Mouse (Mus musculus) C2C12 (cell line): ENCODE results near the gene Islr. TPM values are rescaled to one million over a fixed set of nuclear protein-coding genes. Genes with fewer than 3 reads are reported as not detected.

Source experiments
- H3K27me3 ChIP-seq: one replicate; pipeline ENCODE4 v1.6.1; 2011; ENCODE audit not compliant: control insufficient read depth, insufficient read depth, insufficient read length
- H3K36me3 ChIP-seq: one replicate; pipeline ENCODE4 v1.6.1; 2011; ENCODE audit not compliant: control insufficient read depth, insufficient read depth
- H3K4me3 ChIP-seq: one replicate; pipeline ENCODE4 v1.5.1; 2011; ENCODE audit warnings: mild to moderate bottlenecking, control low read depth; ENCODE audit not compliant: poor library complexity, insufficient read depth, severe bottlenecking
- H3K79me2 ChIP-seq: one replicate; pipeline ENCODE4 v1.6.1; 2011; ENCODE audit not compliant: control insufficient read depth, insufficient read depth
- H3K79me3 ChIP-seq: one replicate; pipeline ENCODE4 v1.6.1; 2011; ENCODE audit warnings: low read depth, control low read depth
- H3ac ChIP-seq: one replicate; pipeline ENCODE3; 2011; ENCODE audit warnings: low read depth; ENCODE audit not compliant: control insufficient read depth, insufficient read length
- CEBPB ChIP-seq: IDR thresholded peaks from one replicate; pipeline ENCODE4 v1.6.1; 2011; ENCODE audit warnings: low read depth, mild to moderate bottlenecking, control low read depth, moderate library complexity
- CTCF ChIP-seq: IDR thresholded peaks from one replicate; pipeline ENCODE4 v1.5.1; 2011; ENCODE audit not compliant: control insufficient read depth, insufficient read depth, insufficient read length
- FOSL1 ChIP-seq: IDR thresholded peaks from one replicate; pipeline ENCODE4 v1.8.0; 2011; ENCODE audit warnings: mild to moderate bottlenecking, low read length; ENCODE audit not compliant: poor library complexity, insufficient read depth, severe bottlenecking
- MAX ChIP-seq: IDR thresholded peaks from one replicate; pipeline ENCODE4 v1.6.1; 2011; ENCODE audit warnings: mild to moderate bottlenecking, control low read depth
- MYOD1 ChIP-seq: IDR thresholded peaks from one replicate; pipeline ENCODE4 v1.6.1; 2011; ENCODE audit warnings: low read depth; ENCODE audit not compliant: control insufficient read depth, insufficient read length
- MYOG ChIP-seq: IDR thresholded peaks from one replicate; pipeline ENCODE4 v1.6.1; 2011; ENCODE audit not compliant: control insufficient read depth, insufficient read length; ENCODE audit errors: extremely low read depth
- USF1 ChIP-seq: IDR thresholded peaks from one replicate; pipeline ENCODE4 v1.6.1; 2011; ENCODE audit warnings: low read depth, mild to moderate bottlenecking, control low read depth, moderate library complexity
- polyA plus RNA-seq: library from polyadenylated mRNA; unstranded; fragments of >200 nt; fragmentation: generic; extraction: Trizol; gene quantifications from one replicate; pipeline ENCODE4 v1.2.1, GENCODE M21; 2012; ENCODE audit warnings: missing spikeins

Gene Islr
- polyA plus RNA-seq, 1 experiment, result 10.3 TPM

DNA sequence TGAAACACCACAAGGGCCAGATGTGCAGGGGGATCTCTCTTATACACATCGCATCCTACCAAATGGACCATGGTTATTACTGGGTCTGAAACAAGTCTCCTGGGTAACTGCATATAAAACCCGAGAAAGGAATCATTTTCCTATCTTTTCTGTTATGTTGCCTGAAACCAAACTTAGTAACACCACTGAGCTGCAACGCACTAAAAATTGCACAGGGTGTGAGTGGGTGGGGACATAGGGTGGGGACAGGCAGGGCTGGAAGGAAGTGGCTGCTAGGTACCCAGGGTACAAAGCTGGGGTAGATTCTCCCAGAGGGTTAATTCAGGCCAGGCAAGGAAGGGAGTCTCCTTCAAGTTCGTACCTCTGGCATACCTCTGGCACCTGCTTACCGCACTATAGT lies 38.6 kb upstream of the Islr start:
- H3K27me3 ChIP-seq, result no peaks in the 10 kb centered on the region
- H3ac ChIP-seq, result no peak overlapping the region
- H3K79me3 ChIP-seq, result peaks cover 58% of the 10 kb centered on the region
- TF ChIP-seq MAX, result no peak
- no peak for TF ChIP-seq CTCF
- TF ChIP-seq USF1, result no peak
- H3K79me2 ChIP-seq, result peaks cover 100% of the 10 kb centered on the region
- H3K4me3 ChIP-seq, result no peak overlapping the region
- H3K36me3 ChIP-seq, result peaks cover 43% of the 10 kb centered on the region

DNA sequence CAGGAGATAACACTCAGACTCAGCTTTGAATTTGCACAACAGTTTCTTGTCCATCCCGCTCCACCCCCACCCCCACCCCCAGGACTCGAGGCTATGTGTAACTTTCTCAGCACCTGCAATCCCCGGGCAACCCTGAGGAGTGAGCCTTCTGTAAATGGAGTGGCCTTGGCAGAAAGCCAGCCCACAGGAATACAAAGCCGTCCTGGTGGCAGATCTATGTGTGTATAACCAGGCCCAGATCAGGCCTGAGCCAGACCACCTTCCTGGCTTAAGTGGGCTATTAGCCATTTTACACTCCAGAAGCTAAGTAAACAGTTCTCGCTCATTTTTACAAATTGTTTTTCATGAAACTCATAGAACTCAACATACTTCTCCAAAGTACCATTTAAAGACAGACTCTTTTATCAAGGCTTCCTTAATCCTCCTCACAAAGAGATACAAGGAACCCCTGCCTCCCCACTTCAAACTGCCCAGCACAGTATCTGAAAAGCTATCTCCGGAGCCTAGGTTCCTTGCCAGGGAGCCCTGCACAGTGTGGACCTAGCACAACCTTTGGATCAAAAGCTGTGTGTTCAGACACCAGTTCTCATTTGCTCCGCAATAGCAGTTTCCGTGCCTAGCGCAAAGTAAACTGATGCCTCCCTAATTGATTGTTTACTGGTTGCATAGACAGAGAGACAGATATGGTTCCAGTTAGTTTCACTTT lies 37.8 kb upstream of the Islr start:
- H3K79me2 ChIP-seq, result peaks cover 99% of the 10 kb centered on the region
- no peak overlapping the region for H3K4me3 ChIP-seq
- no peak for TF ChIP-seq MYOD1
- no peak for TF ChIP-seq MAX
- no peak for TF ChIP-seq CEBPB
- no peak for TF ChIP-seq FOSL1
- TF ChIP-seq USF1, result no peak
- TF ChIP-seq CTCF, result no peak
- no peak for TF ChIP-seq MYOG
- H3K79me3 ChIP-seq, result peaks cover 58% of the 10 kb centered on the region
- H3K27me3 ChIP-seq, result no peaks in the 10 kb centered on the region
- peaks cover 43% of the 10 kb centered on the region for H3K36me3 ChIP-seq
- no peak overlapping the region for H3ac ChIP-seq

DNA sequence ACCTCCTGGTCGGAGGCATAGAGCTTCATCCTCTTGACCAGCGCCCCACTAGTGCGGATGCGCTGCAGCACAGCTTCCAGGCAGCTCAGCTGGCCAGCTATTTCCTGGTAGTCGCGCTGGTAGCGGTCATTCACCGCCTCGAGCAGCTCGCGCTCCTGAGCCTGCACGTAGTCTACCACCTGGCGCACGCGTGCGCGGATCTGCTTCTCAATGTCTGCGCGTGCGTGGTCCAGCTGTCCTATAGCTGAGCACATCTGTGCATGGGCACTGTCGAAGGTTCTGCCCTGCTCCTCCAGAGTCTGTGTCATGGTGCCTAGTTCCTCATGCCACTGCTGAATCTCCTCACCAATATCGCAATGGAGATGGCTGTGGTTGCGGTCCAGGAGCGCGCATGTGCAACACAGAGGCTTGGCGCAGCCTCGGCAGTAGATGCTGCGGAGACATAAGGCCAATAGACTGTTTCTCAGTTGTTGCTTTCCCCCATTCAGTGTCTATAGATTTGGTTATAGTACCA lies 30.5 kb upstream of the Islr start:
- Histone ChIP-seq H3K36me3 (peaks cover 52% of the 10 kb centered on the region), H3K4me3 (no peak overlapping the region)

DNA sequence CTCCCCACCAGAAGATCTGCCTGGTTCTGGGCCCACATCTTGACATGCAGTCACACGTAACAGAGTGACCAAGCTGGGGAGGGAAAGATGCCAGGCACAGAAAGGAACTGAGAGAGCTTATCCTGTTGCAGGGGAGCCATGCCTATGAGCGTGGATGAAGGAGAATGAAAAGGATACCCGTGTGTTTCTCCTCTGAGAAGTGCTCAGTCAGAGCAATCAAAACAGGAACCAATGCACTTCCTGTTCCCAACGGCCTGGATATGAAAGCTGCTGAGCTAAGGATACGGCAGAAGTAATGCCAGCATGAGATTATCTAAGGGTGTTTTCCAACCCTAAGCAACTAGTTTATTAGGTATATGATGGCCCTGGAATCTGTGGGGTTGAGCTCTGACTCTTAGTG lies 28.3 kb upstream of the Islr start:
- no peak for TF ChIP-seq CEBPB
- TF ChIP-seq FOSL1, result no peak
- no peak for TF ChIP-seq USF1
- no peak for TF ChIP-seq CTCF
- TF ChIP-seq MYOG, result no peak
- TF ChIP-seq MYOD1, result no peak
- TF ChIP-seq MAX, result no peak
- peaks cover 69% of the 10 kb centered on the region for H3K36me3 ChIP-seq

More for the DNA sequence above, 30.5 kb upstream of the Islr start:
- Histone ChIP-seq H3K79me3 (peaks cover 7% of the 10 kb centered on the region), H3ac (no peak overlapping the region), H3K27me3 (no peaks in the 10 kb centered on the region), H3K79me2 (peaks cover 25% of the 10 kb centered on the region)
- TF ChIP-seq USF1 (no peak), MYOG (no peak), CTCF (no peak), MYOD1 (no peak), FOSL1 (no peak), MAX (no peak), CEBPB (no peak)

DNA sequence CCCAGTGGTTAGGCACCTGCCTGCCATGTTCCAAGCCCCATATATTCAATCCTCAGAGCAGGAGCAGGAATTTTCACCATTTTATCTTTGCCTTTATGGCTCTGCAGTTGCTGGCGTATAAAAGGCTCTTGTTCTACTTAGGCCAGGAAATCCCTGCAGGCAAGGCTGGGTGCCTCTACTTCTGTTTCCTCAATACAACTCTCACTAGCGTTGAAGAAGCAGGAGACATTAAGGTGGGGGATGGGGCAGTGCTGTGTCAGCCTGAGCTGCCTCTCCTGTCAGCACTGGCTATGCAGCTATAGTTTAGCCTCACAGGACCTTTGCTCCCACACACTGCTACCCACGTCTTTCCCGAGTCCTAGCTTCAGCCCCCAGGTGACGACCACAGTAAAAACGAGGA lies 27.6 kb upstream of the Islr start:
- Histone ChIP-seq H3K79me3 (no peaks in the 10 kb centered on the region), H3K79me2 (no peaks in the 10 kb centered on the region), H3K36me3 (peaks cover 71% of the 10 kb centered on the region), H3ac (no peak overlapping the region), H3K27me3 (no peaks in the 10 kb centered on the region), H3K4me3 (no peak overlapping the region)
- TF ChIP-seq MAX, result no peak
- TF ChIP-seq MYOG, result no peak
- TF ChIP-seq USF1, result no peak
- TF ChIP-seq FOSL1, result no peak
- no peak for TF ChIP-seq CEBPB
- no peak for TF ChIP-seq MYOD1
- TF ChIP-seq CTCF, result no peak

More for the DNA sequence above, 28.3 kb upstream of the Islr start:
- Histone ChIP-seq H3K79me3 (no peaks in the 10 kb centered on the region), H3K4me3 (no peak overlapping the region), H3K79me2 (peaks cover 3% of the 10 kb centered on the region), H3ac (no peak overlapping the region), H3K27me3 (no peaks in the 10 kb centered on the region)

DNA sequence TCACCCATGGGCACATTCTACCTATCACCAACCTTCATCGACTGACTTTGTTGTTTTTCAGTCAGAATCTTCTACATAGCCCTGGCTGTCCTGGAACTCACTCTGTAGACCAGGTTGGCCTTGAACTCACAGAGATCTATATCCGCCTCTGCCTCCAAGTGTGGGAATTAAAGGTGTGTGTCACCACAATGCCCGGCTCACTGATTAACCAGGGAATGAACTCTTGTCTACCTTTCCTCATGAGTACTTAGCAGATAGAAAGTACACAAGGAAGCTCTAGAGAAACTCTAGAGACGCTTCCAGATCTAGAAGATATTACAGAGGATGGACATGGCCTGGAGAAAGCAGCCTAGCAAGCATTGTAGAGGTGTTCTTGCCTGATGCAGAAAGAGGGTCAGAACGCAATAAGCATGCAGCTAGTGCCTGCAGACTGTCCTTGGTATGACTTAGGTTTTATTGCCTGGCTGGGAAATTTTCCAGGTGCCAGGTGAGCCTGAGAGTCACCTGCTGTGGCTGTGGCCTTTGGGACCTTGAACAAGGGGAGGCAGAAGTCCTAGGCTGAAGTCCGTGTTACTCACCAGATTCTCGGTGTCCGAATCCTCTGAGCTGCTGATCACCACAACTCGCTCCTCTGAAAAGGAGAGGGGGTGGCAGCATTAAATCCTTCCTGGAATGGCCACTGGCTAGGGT lies 24.8 kb upstream of the Islr start:
- peaks cover 80% of the 10 kb centered on the region for H3K36me3 ChIP-seq

More for the DNA sequence above, 24.8 kb upstream of the Islr start:
- Histone ChIP-seq H3K27me3 (no peaks in the 10 kb centered on the region), H3K4me3 (no peak overlapping the region), H3K79me2 (no peaks in the 10 kb centered on the region), H3K79me3 (no peaks in the 10 kb centered on the region), H3ac (no peak overlapping the region)
- TF ChIP-seq CTCF (no peak), MAX (no peak), USF1 (no peak), MYOD1 (no peak), FOSL1 (no peak), CEBPB (no peak), MYOG (no peak)
